Mouse (Mus musculus) layer of hippocampus, adult 2 months (tissue): ENCODE data around the gene Hist4h4. TPM values are rescaled to one million over a fixed set of nuclear protein-coding genes. Genes with fewer than 3 reads are reported as not detected.

Experiments used
- DNase-seq, 2 experiments: peaks; one replicate each; pipeline ENCODE4 v3.0.0; 2022; ENCODE audit warnings: low spot score in 2 of 2
- H3K27ac ChIP-seq: fragments of 200-600 bp; 2 replicates; pipeline ENCODE4 v1.8.1; 2022
- H3K4me3 ChIP-seq: fragments of 200-600 bp; 2 replicates; pipeline ENCODE4 v1.8.1; 2022; ENCODE audit warnings: mild to moderate bottlenecking
- CTCF ChIP-seq: fragments of 200-600 bp; conservative IDR thresholded peaks from 2 replicates; pipeline ENCODE4 v1.8.1; 2022; ENCODE audit warnings: antibody characterized with exemption, mild to moderate bottlenecking, moderate library complexity
- long read RNA-seq, 2 experiments: library from polyadenylated mRNA; stranded (forward); transcript quantifications; one replicate each; pipeline ENCODE4 v2.0.0; 2021; ENCODE audit warnings: borderline mapping rate in 2 of 2
- total RNA-seq, 2 experiments: library from RNA; stranded (reverse); gene quantifications; 2 replicates each; pipeline ENCODE4 v1.2.3; 2021

Gene Hist4h4
- 10 to 100 TPM; 11.6 to 12.8 TPM for total RNA-seq
- long read RNA-seq, experiment 1: 0 reads
- long read RNA-seq, experiment 2: 0 reads

DNA sequence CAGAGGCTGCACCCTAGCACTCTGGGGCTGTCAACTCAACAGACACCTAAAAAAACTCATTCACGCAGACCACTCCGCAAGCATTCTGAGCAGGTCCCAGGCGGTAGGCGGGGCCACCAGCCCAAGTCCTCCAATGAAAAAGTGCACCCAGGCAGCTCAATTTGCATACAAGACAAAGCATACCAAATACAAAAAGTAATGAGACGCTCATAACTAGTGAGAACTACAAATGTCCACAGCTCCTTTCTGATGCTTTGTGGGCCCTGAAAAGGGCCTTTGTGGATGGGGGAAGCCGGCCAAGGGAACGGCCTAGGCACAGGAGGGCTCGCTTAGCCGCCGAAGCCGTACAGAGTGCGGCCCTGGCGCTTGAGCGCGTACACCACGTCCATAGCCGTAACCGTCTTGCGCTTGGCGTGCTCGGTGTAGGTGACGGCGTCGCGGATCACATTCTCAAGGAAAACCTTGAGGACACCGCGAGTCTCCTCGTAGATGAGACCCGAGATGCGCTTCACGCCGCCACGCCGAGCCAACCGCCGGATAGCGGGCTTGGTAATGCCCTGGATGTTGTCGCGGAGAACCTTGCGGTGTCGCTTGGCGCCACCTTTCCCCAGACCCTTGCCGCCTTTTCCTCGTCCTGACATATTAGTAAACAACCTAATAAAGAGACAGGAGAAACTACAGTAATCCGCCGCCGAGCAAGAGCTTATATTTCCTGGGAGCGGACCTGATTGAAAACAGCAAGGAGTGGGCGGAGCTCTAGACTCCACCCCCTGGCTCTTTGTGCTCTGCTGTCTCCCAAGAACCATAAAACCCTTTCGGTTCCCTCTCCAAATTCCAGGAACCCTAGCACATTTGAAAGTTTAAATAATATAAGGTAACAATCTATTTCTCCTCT lies at the start of gene Hist4h4:
TSS of gene Hist4h4 (minus strand) at position 677 of the 895 bp plus-strand sequence.
- peak; percentile 96 to 99 for DNase-seq
- Histone ChIP-seq H3K4me3 (peak within 1 kb of the TSS; percentile 65), H3K27ac (peak within 1 kb of the TSS; percentile 99)
- TF ChIP-seq CTCF: no peak

DNA sequence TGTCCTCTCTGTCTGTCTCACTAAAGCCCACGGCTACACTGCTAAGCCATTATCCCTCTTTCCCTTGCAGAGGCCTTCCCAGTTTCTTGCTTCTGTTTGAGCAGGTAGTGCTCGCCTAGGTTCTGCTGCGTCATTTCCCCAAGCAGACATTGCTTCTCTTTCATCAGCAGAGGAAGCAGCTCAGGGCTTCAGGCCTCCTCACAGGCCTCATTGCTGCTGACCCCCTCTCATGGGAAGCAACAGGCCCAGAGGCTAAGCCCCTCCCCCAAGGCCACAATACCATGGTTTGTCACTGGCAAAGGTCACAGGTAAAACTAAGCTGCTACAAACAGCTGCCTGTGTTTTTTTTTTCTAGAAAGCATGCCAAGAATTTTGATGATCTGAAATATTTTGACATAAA lies 48.5 kb upstream of the Hist4h4 start:
- TF ChIP-seq CTCF: no peak
- no peak for DNase-seq
- no peak overlapping the region for H3K4me3 ChIP-seq
- H3K27ac ChIP-seq: no peak overlapping the region

GRCm38 (mm10) chr6:136852348-136852747 lies 48.1 kb upstream of the Hist4h4 start:
- DNase-seq: no peak
- no peak for TF ChIP-seq CTCF
- H3K4me3 ChIP-seq: no peak overlapping the region
- no peak overlapping the region for H3K27ac ChIP-seq

DNA sequence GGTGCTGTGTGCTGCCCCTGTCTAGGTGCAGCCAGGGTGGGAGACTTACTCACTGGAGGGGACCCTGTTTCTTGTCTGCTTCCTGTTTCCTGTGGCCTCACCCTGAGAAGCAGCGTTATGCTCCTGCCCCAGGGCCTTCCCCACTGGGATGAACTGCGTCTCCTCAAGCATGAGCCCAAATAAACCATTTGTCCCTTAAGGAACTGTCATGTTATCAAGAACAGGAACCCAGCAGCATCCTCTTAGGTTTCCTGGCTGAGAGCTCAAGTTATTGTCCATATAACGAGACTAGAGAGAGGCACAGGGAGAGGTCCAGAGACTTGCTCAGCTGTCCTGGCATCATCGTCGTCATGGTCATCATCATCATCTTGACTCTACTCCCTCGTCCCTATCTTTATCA lies 46.1 kb upstream of the Hist4h4 start:
- no peak for DNase-seq
- no peak for TF ChIP-seq CTCF
- Histone ChIP-seq H3K27ac (no peak overlapping the region), H3K4me3 (no peak overlapping the region)

- TF ChIP-seq CTCF: no peak
- no peak for DNase-seq
- Histone ChIP-seq H3K27ac (no peak overlapping the region), H3K4me3 (no peak overlapping the region)
Observed at GRCm38 (mm10) chr6:136848971-136849370, 44.8 kb upstream of the Hist4h4 start.

DNA sequence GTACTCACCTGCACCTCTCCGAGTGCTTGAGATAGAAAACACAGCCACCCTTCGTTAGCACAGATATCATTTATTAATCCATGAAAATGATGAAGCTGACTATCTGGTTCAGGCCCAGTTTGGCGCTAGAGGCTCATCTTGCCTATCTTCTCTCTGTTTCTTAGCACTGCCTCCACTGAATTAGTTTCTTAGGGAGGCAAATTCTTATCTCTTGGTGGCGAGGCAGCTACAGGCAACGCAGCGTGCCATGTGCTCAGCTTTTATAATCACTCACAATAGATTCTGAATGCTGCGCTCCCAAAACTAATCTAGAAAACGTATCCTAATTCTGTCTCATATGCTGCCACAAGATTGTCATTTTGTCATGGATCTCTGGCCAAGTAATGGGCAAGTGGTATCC lies 44.2 kb upstream of the Hist4h4 start:
- no peak for TF ChIP-seq CTCF
- no peak overlapping the region for H3K27ac ChIP-seq
- no peak for DNase-seq
- H3K4me3 ChIP-seq: no peak overlapping the region

GRCm38 (mm10) chr6:136847790-136848189 lies 43.6 kb upstream of the Hist4h4 start:
- TF ChIP-seq CTCF: peak; percentile 85
- Histone ChIP-seq H3K4me3 (no peak overlapping the region), H3K27ac (no peak overlapping the region)
- peak in 1 of 2 experiments; percentile 50 for DNase-seq

- DNase-seq: no peak
- 0 out of 2 replicates have a peak overlapping the region, but pooled peaks have one; percentile 4 for H3K27ac ChIP-seq
- no peak for TF ChIP-seq CTCF
- H3K4me3 ChIP-seq: no peak overlapping the region
Observed at GRCm38 (mm10) chr6:136847267-136847666, 43.1 kb upstream of the Hist4h4 start.

DNA sequence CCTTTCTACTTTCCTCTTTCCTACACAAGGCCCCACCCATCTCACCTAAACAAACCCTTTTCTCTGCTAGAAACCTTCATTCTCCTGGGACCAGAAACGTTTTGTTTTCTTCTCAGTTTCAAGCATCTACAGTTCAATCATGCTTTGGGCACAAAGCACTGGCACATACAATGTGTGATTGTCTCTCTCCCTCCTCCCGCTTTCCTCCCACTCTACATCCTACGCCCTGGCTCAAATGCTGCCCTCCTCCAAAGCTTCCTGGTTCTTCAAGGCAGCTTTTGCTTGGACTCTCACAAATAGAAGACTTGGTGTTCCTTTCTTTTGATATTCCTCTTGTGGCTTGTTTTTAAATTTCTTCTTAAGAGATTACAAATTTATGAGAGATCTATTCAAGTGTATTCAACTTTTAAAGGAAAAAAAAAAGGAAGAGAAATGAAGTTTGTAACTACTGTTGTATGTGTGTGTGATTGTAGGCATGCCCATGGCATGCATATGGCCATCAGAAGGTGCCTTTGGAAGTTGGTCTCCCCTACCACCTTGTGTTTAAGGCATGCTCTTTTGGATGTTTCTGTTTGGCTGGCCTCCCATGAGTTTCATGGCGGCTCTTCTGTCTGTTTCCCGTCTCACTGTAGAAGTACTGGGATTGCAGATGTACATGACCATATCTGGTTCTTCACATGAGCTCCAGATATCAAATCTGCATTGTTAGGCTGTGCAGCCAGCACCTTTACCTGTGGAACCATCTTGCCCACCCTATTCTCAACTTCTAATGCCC lies 41.7 kb upstream of the Hist4h4 start:
- H3K27ac ChIP-seq: peak overlapping the region; percentile 76
- no peak for TF ChIP-seq CTCF
- DNase-seq: no peak

DNA sequence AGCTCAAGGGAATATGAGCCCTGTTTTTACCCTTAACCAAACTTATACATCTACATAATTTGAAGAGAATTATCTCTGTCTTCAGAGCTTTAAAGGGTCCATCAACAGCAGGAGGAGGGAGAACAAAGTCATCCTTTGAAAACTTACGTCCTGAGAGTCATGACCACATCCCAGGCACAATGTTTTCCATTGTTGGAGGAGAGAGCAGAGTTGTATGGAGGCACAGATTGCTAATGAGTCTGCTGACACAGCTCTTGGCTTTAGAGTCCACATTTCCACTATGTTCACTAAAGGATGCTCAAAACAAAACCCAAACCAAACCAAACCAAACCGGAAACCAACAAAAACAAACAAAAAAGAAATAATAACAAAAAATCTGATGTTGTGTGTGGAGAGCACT lies 40.7 kb upstream of the Hist4h4 start:
- no peak for TF ChIP-seq CTCF

More for the DNA sequence above, 41.7 kb upstream of the Hist4h4 start:
- H3K4me3 ChIP-seq: no peak overlapping the region

DNA sequence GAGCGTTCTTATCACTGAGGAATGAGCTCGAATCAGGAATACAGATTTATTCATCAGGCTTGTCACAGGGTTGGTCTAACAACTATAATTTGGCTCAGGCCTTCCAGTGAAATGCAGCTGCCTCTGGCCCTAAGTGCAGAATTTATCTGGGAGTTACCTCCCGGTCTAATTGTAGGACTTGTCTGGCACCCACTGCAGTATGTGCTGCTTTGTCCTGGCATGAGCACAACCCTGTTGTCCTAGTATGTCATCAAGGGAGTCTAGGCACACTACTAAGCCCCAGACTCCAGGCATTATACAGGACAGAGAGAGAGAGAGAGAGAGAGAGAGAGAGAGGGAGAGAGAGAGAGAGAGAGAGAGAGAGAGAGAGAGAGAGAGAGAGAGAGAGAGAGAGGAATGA lies 33.1 kb upstream of the Hist4h4 start:
- no peak for TF ChIP-seq CTCF
- Histone ChIP-seq H3K4me3 (no peak overlapping the region), H3K27ac (no peak overlapping the region)
- no peak for DNase-seq

More for the DNA sequence above, 40.7 kb upstream of the Hist4h4 start:
- Histone ChIP-seq H3K4me3 (no peak overlapping the region), H3K27ac (peak overlapping the region; percentile 76; the same call in 1 of the 2 replicates)
- no peak for DNase-seq

DNA sequence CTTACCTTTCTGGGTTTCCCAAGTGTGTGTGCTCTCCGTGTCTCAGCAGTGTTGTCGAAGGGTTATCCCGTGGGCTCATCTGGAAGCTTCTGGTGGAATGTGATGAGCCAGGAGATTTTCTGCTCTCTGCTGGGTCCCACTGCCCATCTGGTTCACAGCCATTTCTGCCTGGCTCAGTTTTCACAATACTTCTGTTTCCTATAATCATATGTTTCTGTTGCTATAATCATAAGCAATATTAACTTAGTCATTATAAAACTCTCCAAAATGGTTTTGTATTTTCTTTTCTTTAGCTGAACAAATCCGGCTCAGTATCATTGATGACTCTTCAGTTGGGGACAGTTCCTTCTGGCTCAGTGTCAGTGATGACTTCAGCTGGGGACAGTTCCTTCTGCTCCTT lies 31.1 kb upstream of the Hist4h4 start, which contains the start of gene Smco3:
TSS of gene Smco3 (minus strand) at position 101 of the 400 bp plus-strand sequence.
- peak within 1 kb of the TSS; percentile 84 for H3K27ac ChIP-seq

GRCm38 (mm10) chr6:136831712-136832111 lies 27.5 kb upstream of the Hist4h4 start:
- no peak for DNase-seq
- Histone ChIP-seq H3K27ac (no peak overlapping the region), H3K4me3 (no peak overlapping the region)
- no peak for TF ChIP-seq CTCF

More for the DNA sequence above, 31.1 kb upstream of the Hist4h4 start, which contains the start of gene Smco3:
- DNase-seq: no peak
- peak within 1 kb of the TSS; percentile 43 for H3K4me3 ChIP-seq
- no peak for TF ChIP-seq CTCF
